ENCODE assay signal across 9 mouse cellular contexts in genomic region chr3:29081517-29081916, GRCm38 (mm10). TPM values are rescaled to one million over a fixed set of nuclear protein-coding genes. Genes with fewer than 3 reads are reported as not detected.
DNase-seq lines count a peak whose midpoint lies in the region; ATAC-seq lines count a peak whose summit lies in the region.
"Had no signal": no experiment of that assay in that cellular context is flagged by ENCODE, and none has a peak within 500 bp of the region (broad histone marks: within the 10 kb centered on the region; RNA-seq: fewer than 3 reads in every experiment).

No protein-coding gene starts in this region.

- ATAC-seq in kidney, embryonic 14.5 days (ENCODE audit: low FRiP score, low TSS enrichment) = no peak
- ATAC-seq in hindbrain, embryonic 15.5 days (ENCODE audit: low FRiP score, low read depth) = peak; percentile 57; the same call in 1 of the 2 replicates
- no peak for ATAC-seq in granulocyte monocyte progenitor cell, adult 5-6 weeks (replicated peaks; ENCODE audit: poor library complexity, severe bottlenecking)

- no peaks in the 10 kb centered on the region for H3K9me3 ChIP-seq in kidney, embryonic 14.5 days (ENCODE audit: control insufficient read depth, low read length)
- no peaks in the 10 kb centered on the region for H3K9me3 ChIP-seq in hindbrain, embryonic 15.5 days
- no peaks in the 10 kb centered on the region for H3K9me3 ChIP-seq in midbrain, embryonic 10.5 days (replicated peaks)

- whole genome bisulfite sequencing in kidney, embryonic 14.5 days = 17% methylated on average over 13 of the region's 13 CpGs
- WGBS in hindbrain, embryonic 15.5 days = 12% methylated on average over 13 of the region's 13 CpGs
- 17% methylated on average over 13 of the region's 13 CpGs for WGBS in midbrain, embryonic 10.5 days

- H3K27ac ChIP-seq in kidney, embryonic 14.5 days (ENCODE audit: low read depth, low read length) = no peak overlapping the region
- peak overlapping the region; percentile 71 for H3K27ac ChIP-seq in hindbrain, embryonic 15.5 days (replicated peaks)
- peak overlapping the region; percentile 85 for H3K27ac ChIP-seq in midbrain, embryonic 10.5 days (replicated peaks)

- peaks cover 38% of the 10 kb centered on the region for H3K27me3 ChIP-seq in kidney, embryonic 14.5 days (ENCODE audit: control insufficient read depth, insufficient read depth, low read length)
- 0 out of 2 replicates have a peak, but pooled peaks cover 4% of the 10 kb centered on the region for H3K27me3 ChIP-seq in hindbrain, embryonic 15.5 days
- peaks cover 69% of the 10 kb centered on the region for H3K27me3 ChIP-seq in midbrain, embryonic 10.5 days (ENCODE audit: low read depth, poor library complexity, severe bottlenecking)

- H3K36me3 ChIP-seq in kidney, embryonic 14.5 days (ENCODE audit: control insufficient read depth, insufficient read depth, low read length) = no peaks in the 10 kb centered on the region
- no peaks in the 10 kb centered on the region for H3K36me3 ChIP-seq in hindbrain, embryonic 15.5 days
- no peaks in the 10 kb centered on the region for H3K36me3 ChIP-seq in midbrain, embryonic 10.5 days

- peaks cover 7% of the 10 kb centered on the region for H3K4me1 ChIP-seq in kidney, embryonic 14.5 days (ENCODE audit: control insufficient read depth, insufficient read depth, low read length)
- peaks cover 24% of the 10 kb centered on the region for H3K4me1 ChIP-seq in hindbrain, embryonic 15.5 days (replicated peaks)
- H3K4me1 ChIP-seq in midbrain, embryonic 10.5 days = peaks cover 40% of the 10 kb centered on the region

- H3K4me3 ChIP-seq in kidney, embryonic 14.5 days (ENCODE audit: low read length) = peak overlapping the region; percentile 42
- peak overlapping the region; percentile 74 for H3K4me3 ChIP-seq in hindbrain, embryonic 15.5 days
- peak overlapping the region; percentile 77 for H3K4me3 ChIP-seq in midbrain, embryonic 10.5 days

- DNase-seq in kidney, postnatal 25 days = no peak
- peak; percentile 20 for DNase-seq in embryo, embryonic 9.5 days (ENCODE audit: extremely low spot score)
- DNase-seq in midbrain, embryonic 10.5 days (ENCODE audit: low spot score) = peak; percentile 50
- DNase-seq in spleen, postnatal 14 days (ENCODE audit: low spot score in 2 of 2) = no peak
- DNase-seq in testis, postnatal 14 days (ENCODE audit: low spot score) = no peak

- H3K4me2 ChIP-seq in kidney, embryonic 14.5 days (replicated peaks; ENCODE audit: low read depth, low read length) = peak overlapping the region; percentile 57
- H3K4me2 ChIP-seq in hindbrain, embryonic 15.5 days = peak overlapping the region; percentile 98

- no peak overlapping the region for H3K9ac ChIP-seq in kidney, embryonic 14.5 days (ENCODE audit: low read depth, low read length)
- H3K9ac ChIP-seq in hindbrain, embryonic 15.5 days = 0 out of 2 replicates have a peak overlapping the region, but pooled peaks have one; percentile 6

RNA-seq across cellular contexts. Expression of gene Egfem1, which starts 0.3 kb away (rescaled TPM):
- 0.50 and 1.1 TPM in 2 replicates for polyA plus RNA-seq in kidney, embryonic 14.5 days (2014; fragmentation: Nextera tagmentation; extraction: Ambion mirVana)
- 4.6 and 4.7 TPM in 2 replicates for polyA plus RNA-seq in hindbrain, embryonic 15.5 days (2015; fragmentation: Nextera tagmentation; extraction: Ambion mirVana)
- 10.7 and 13.7 TPM in 2 replicates for polyA plus RNA-seq in midbrain, embryonic 10.5 days (2016; fragmentation: Nextera tagmentation; extraction: Ambion mirVana)
- total RNA-seq in granulocyte monocyte progenitor cell, adult 5-6 weeks (2014; fragmentation: Nextera tagmentation) = not detected in 2 replicates
- not detected in 2 replicates for total RNA-seq in granulocyte monocyte progenitor cell, adult 5-6 weeks (2017)
- polyA plus RNA-seq: small intestine, adult 2 months had no signal

Comparison
In these comparisons a context has a peak if more than half of its experiments do, and no peak if none do; other contexts are left out.
1. DNase-seq: peak in embryo, embryonic 9.5 days (single experiment) and midbrain, embryonic 10.5 days (single experiment); none in kidney, postnatal 25 days (0 of 2), spleen, postnatal 14 days (0 of 2) and testis, postnatal 14 days (single experiment).
2. Peak in every context shown above with its lines, with median percentiles within 50 percentile points of each other: H3K4me3 ChIP-seq.